ENCODE assay signal across 8 mouse cellular contexts in genomic region chr15:28315812-28316528, GRCm38 (mm10).
DNase-seq lines count a peak whose midpoint lies in the region; ATAC-seq lines count a peak whose summit lies in the region.

No protein-coding gene starts in this region.

- H3K36me3 ChIP-seq in forebrain, embryonic 15.5 days: no peaks in the 10 kb centered on the region
- no peaks in the 10 kb centered on the region for H3K36me3 ChIP-seq in kidney, embryonic 14.5 days (ENCODE audit: control insufficient read depth, insufficient read depth, low read length)
- no peaks in the 10 kb centered on the region for H3K36me3 ChIP-seq in limb, embryonic 13.5 days
- H3K36me3 ChIP-seq in neural tube, embryonic 15.5 days: no peaks in the 10 kb centered on the region

- H3K4me1 ChIP-seq in forebrain, embryonic 15.5 days: peaks cover 3% of the 10 kb centered on the region; the same call in 1 of the 2 replicates
- no peaks in the 10 kb centered on the region for H3K4me1 ChIP-seq in kidney, embryonic 14.5 days (ENCODE audit: control insufficient read depth, insufficient read depth, low read length)
- no peaks in the 10 kb centered on the region for H3K4me1 ChIP-seq in limb, embryonic 13.5 days
- no peaks in the 10 kb centered on the region for H3K4me1 ChIP-seq in neural tube, embryonic 15.5 days

- H3K27me3 ChIP-seq in forebrain, embryonic 15.5 days: no peaks in the 10 kb centered on the region
- no peaks in the 10 kb centered on the region; the same call in 1 of the 2 replicates for H3K27me3 ChIP-seq in kidney, embryonic 14.5 days (ENCODE audit: control insufficient read depth, insufficient read depth, low read length)
- H3K27me3 ChIP-seq in limb, embryonic 13.5 days: no peaks in the 10 kb centered on the region
- H3K27me3 ChIP-seq in neural tube, embryonic 15.5 days (replicated peaks): no peaks in the 10 kb centered on the region

- H3K9me3 ChIP-seq in forebrain, embryonic 15.5 days: no peaks in the 10 kb centered on the region
- no peaks in the 10 kb centered on the region for H3K9me3 ChIP-seq in kidney, embryonic 14.5 days (ENCODE audit: control insufficient read depth, low read length)
- no peaks in the 10 kb centered on the region for H3K9me3 ChIP-seq in limb, embryonic 13.5 days
- H3K9me3 ChIP-seq in neural tube, embryonic 15.5 days (replicated peaks): no peaks in the 10 kb centered on the region

- no peak overlapping the region for H3K27ac ChIP-seq in forebrain, embryonic 15.5 days (replicated peaks)
- H3K27ac ChIP-seq in kidney, embryonic 14.5 days (ENCODE audit: low read depth, low read length): no peak overlapping the region
- H3K27ac ChIP-seq in limb, embryonic 13.5 days: no peak overlapping the region
- H3K27ac ChIP-seq in neural tube, embryonic 15.5 days (replicated peaks): no peak overlapping the region

- intact Hi-C loops in gastrocnemius, postnatal 14 days (cut with DNase I; ENCODE audit: low total_unique reads): no loop called here

- DNase-seq in thymus, postnatal 14 days: peak; percentile 8
- DNase-seq in thymus, postnatal 36 days: no peak
- DNase-seq in c-Kit-positive CD71-positive TER-119-negative erythroid progenitor cells, embryonic 14.5 days (ENCODE audit: low read depth): peak; percentile 1
- no peak for DNase-seq in gastrocnemius, postnatal 14 days

- peak; percentile 35; the same call in 1 of the 2 replicates for ATAC-seq in forebrain, embryonic 15.5 days (replicated peaks)
- ATAC-seq in kidney, embryonic 14.5 days (ENCODE audit: low FRiP score, low TSS enrichment): peak; percentile 72
- ATAC-seq in limb, embryonic 13.5 days (ENCODE audit: low FRiP score, low read depth): no peak
- ATAC-seq in neural tube, embryonic 15.5 days (ENCODE audit: low FRiP score): peak; percentile 61; the same call in 1 of the 2 replicates

- H3K4me2 ChIP-seq in forebrain, embryonic 15.5 days (replicated peaks): no peak overlapping the region; the same call in 1 of the 2 replicates
- no peak overlapping the region for H3K4me2 ChIP-seq in kidney, embryonic 14.5 days (replicated peaks; ENCODE audit: low read depth, low read length)
- H3K4me2 ChIP-seq in limb, embryonic 13.5 days (replicated peaks): 0 out of 2 replicates have a peak overlapping the region, but pooled peaks have one; percentile 15
- H3K4me2 ChIP-seq in neural tube, embryonic 15.5 days: 0 out of 2 replicates have a peak overlapping the region, but pooled peaks have one; percentile 22

- no peak overlapping the region for H3K9ac ChIP-seq in forebrain, embryonic 15.5 days (replicated peaks)
- no peak overlapping the region for H3K9ac ChIP-seq in kidney, embryonic 14.5 days (ENCODE audit: low read depth, low read length)
- H3K9ac ChIP-seq in limb, embryonic 13.5 days: no peak overlapping the region
- no peak overlapping the region for H3K9ac ChIP-seq in neural tube, embryonic 15.5 days (replicated peaks)

- WGBS in forebrain, embryonic 15.5 days: 23% methylated on average over 6 of the region's 6 CpGs
- WGBS in kidney, embryonic 14.5 days: 27% methylated on average over 6 of the region's 6 CpGs
- WGBS in limb, embryonic 13.5 days: 31% methylated on average over 6 of the region's 6 CpGs
- 29% methylated on average over 6 of the region's 6 CpGs for WGBS in neural tube, embryonic 15.5 days

- H3K4me3 ChIP-seq in forebrain, embryonic 15.5 days: no peak overlapping the region
- H3K4me3 ChIP-seq in kidney, embryonic 14.5 days (ENCODE audit: low read length): no peak overlapping the region
- no peak overlapping the region for H3K4me3 ChIP-seq in limb, embryonic 13.5 days
- H3K4me3 ChIP-seq in neural tube, embryonic 15.5 days (replicated peaks): no peak overlapping the region

Comparison
In these comparisons a context has a peak if more than half of its experiments do, and no peak if none do; other contexts are left out.
1. DNase-seq: peak in thymus, postnatal 14 days (single experiment) and c-Kit-positive CD71-positive TER-119-negative erythroid progenitor cells, embryonic 14.5 days (single experiment); none in thymus, postnatal 36 days (0 of 2) and gastrocnemius, postnatal 14 days (single experiment).
2. H3K4me2 ChIP-seq: peak in limb, embryonic 13.5 days (single experiment) and neural tube, embryonic 15.5 days (single experiment); none in forebrain, embryonic 15.5 days (single experiment) and kidney, embryonic 14.5 days (single experiment).